Comparison of ENCODE assay signal across 18 mouse cellular contexts in genomic region chr3:152468569-152469041, GRCm38 (mm10).
DNase-seq lines count a peak whose midpoint lies in the region; ATAC-seq and TF ChIP-seq lines count a peak whose summit lies in the region.
"Had no signal": no experiment of that assay in that cellular context is flagged by ENCODE, and none has a peak within 500 bp of the region (broad histone marks: within the 10 kb centered on the region; RNA-seq: fewer than 3 reads in every experiment).

No protein-coding gene starts in this region.

- TF ChIP-seq CTCF in lung, embryonic 14.5 days (IDR thresholded peaks at IDR 0.05; ENCODE audit: low read depth): no peak

- H3K27ac ChIP-seq in heart, embryonic 10.5 days: no peak overlapping the region
- H3K27ac ChIP-seq in lung, embryonic 14.5 days (ENCODE audit: low read depth): no peak overlapping the region
- no peak overlapping the region for H3K27ac ChIP-seq in embryonic facial prominence, embryonic 14.5 days (replicated peaks; ENCODE audit: low read depth, low read length)
- H3K27ac ChIP-seq: stomach, postnatal 0 days had no signal

- H3K4me3 ChIP-seq in heart, embryonic 10.5 days: no peak overlapping the region
- H3K4me3 ChIP-seq in lung, embryonic 14.5 days (ENCODE audit: low read depth, low read length): no peak overlapping the region
- no peak overlapping the region for H3K4me3 ChIP-seq in embryonic facial prominence, embryonic 14.5 days (ENCODE audit: low read depth, low read length)
- H3K4me3 ChIP-seq: erythroblast, embryonic 14.5 days; heart, embryonic 12.5 days had no signal

- DNase-seq in heart, embryonic 10.5 days (ENCODE audit: low spot score): peak; percentile 42
- no peak for DNase-seq in heart, adult 8-10 months (ENCODE audit: low spot score)
- peak; percentile 30 for DNase-seq in lung, embryonic 14.5 days
- no peak for DNase-seq in lung, postnatal 14 days
- DNase-seq in embryonic facial prominence, embryonic 14.5 days (ENCODE audit: low spot score): peak; percentile 45
- DNase-seq in cerebellum, adult 11-12 months: no peak
- DNase-seq: cerebellum, postnatal 14 days; kidney, adult 18-20 months; liver; lung, adult 2 months; right cerebral cortex, postnatal 14 days; thymus, postnatal 36 days had no signal

- H3K4me2 ChIP-seq in lung, embryonic 14.5 days: no peak overlapping the region
- no peak overlapping the region for H3K4me2 ChIP-seq in embryonic facial prominence, embryonic 14.5 days (ENCODE audit: low read depth, low read length)

- no peaks in the 10 kb centered on the region for H3K9me3 ChIP-seq in heart, embryonic 10.5 days
- no peaks in the 10 kb centered on the region for H3K9me3 ChIP-seq in lung, embryonic 14.5 days (ENCODE audit: low read depth, low read length)
- no peaks in the 10 kb centered on the region for H3K9me3 ChIP-seq in embryonic facial prominence, embryonic 14.5 days (ENCODE audit: control insufficient read depth, low read length)
- H3K9me3 ChIP-seq: heart, embryonic 12.5 days had no signal

- H3K4me1 ChIP-seq in heart, embryonic 10.5 days: peaks cover 30% of the 10 kb centered on the region
- H3K4me1 ChIP-seq in lung, embryonic 14.5 days (ENCODE audit: insufficient read depth): no peaks in the 10 kb centered on the region
- peaks cover 9% of the 10 kb centered on the region; the same call in 1 of the 2 replicates for H3K4me1 ChIP-seq in embryonic facial prominence, embryonic 14.5 days (ENCODE audit: control insufficient read depth, insufficient read depth, low read length)

- H3K36me3 ChIP-seq in heart, embryonic 10.5 days: no peaks in the 10 kb centered on the region
- H3K36me3 ChIP-seq in lung, embryonic 14.5 days (ENCODE audit: insufficient read depth): 0 out of 2 replicates have a peak, but pooled peaks cover 6% of the 10 kb centered on the region
- 0 out of 2 replicates have a peak, but pooled peaks cover under 1% of the 10 kb centered on the region for H3K36me3 ChIP-seq in embryonic facial prominence, embryonic 14.5 days (ENCODE audit: control insufficient read depth, insufficient read depth, low read length)
- H3K36me3 ChIP-seq: heart, embryonic 12.5 days had no signal

- no peak overlapping the region for H3K9ac ChIP-seq in lung, embryonic 14.5 days
- no peak overlapping the region for H3K9ac ChIP-seq in embryonic facial prominence, embryonic 14.5 days (ENCODE audit: low read depth, low read length)
- H3K9ac ChIP-seq: heart, embryonic 12.5 days had no signal

- WGBS in heart, embryonic 10.5 days: 87% methylated on average over 12 of the region's 12 CpGs
- 77% methylated on average over 12 of the region's 12 CpGs for WGBS in lung, embryonic 14.5 days
- 75% methylated on average over 12 of the region's 12 CpGs for WGBS in embryonic facial prominence, embryonic 14.5 days

- no peaks in the 10 kb centered on the region for H3K27me3 ChIP-seq in heart, embryonic 10.5 days (ENCODE audit: insufficient read depth, poor library complexity, severe bottlenecking)
- no peaks in the 10 kb centered on the region for H3K27me3 ChIP-seq in lung, embryonic 14.5 days (ENCODE audit: insufficient read depth, low read length)
- H3K27me3 ChIP-seq in embryonic facial prominence, embryonic 14.5 days (replicated peaks; ENCODE audit: control insufficient read depth, insufficient read depth, low read length): no peaks in the 10 kb centered on the region
- H3K27me3 ChIP-seq: heart, embryonic 12.5 days had no signal

- ATAC-seq in lung, embryonic 14.5 days (ENCODE audit: insufficient read depth): no peak
- no peak for ATAC-seq in embryonic facial prominence, embryonic 14.5 days (ENCODE audit: low read depth)
- ATAC-seq in erythroblast, adult 5-6 weeks (replicated peaks; ENCODE audit: low FRiP score, poor library complexity, severe bottlenecking): no peak
- ATAC-seq: forebrain, embryonic 16.5 days; midbrain, embryonic 16.5 days had no signal

Comparison
In these comparisons a context has a peak if more than half of its experiments do, and no peak if none do; other contexts are left out.
1. DNase-seq: peak in heart, embryonic 10.5 days (single experiment), lung, embryonic 14.5 days (single experiment) and embryonic facial prominence, embryonic 14.5 days (single experiment); none in heart, adult 8-10 months (single experiment), lung, postnatal 14 days (single experiment) and cerebellum, adult 11-12 months (single experiment).